Comparison of ENCODE assay signal across 8 mouse cellular contexts in genomic region chr8:126590599-126590998, GRCm38 (mm10). TPM values are rescaled to one million over a fixed set of nuclear protein-coding genes. Genes with fewer than 3 reads are reported as not detected.
DNase-seq lines count a peak whose midpoint lies in the region; ATAC-seq and TF ChIP-seq lines count a peak whose summit lies in the region.

No protein-coding gene starts in this region.

- 9% methylated on average over 4 of the region's 4 CpGs for WGBS in heart, embryonic 16.5 days
- WGBS in hindbrain, embryonic 11.5 days: 31% methylated on average over 4 of the region's 4 CpGs
- 50% methylated on average over 4 of the region's 4 CpGs for WGBS in midbrain, embryonic 11.5 days

- H3K4me1 ChIP-seq in heart, embryonic 16.5 days (ENCODE audit: control insufficient read depth, insufficient read depth, low read length): peaks cover 25% of the 10 kb centered on the region
- H3K4me1 ChIP-seq in G1E (ENCODE audit: insufficient read depth, low read depth, low read length): peaks cover 24% of the 10 kb centered on the region
- peaks cover 14% of the 10 kb centered on the region for H3K4me1 ChIP-seq in hindbrain, embryonic 11.5 days (replicated peaks; ENCODE audit: control insufficient read depth, insufficient read depth, low read length)
- peaks cover 48% of the 10 kb centered on the region for H3K4me1 ChIP-seq in midbrain, embryonic 11.5 days (ENCODE audit: control insufficient read depth, insufficient read depth, low read length)

- H3K4me2 ChIP-seq in heart, embryonic 16.5 days (ENCODE audit: low read depth, low read length): peak overlapping the region; percentile 86
- H3K4me2 ChIP-seq in hindbrain, embryonic 11.5 days (replicated peaks; ENCODE audit: low read depth, low read length): peak overlapping the region; percentile 91
- peak overlapping the region; percentile 84 for H3K4me2 ChIP-seq in midbrain, embryonic 11.5 days

- no peak for DNase-seq in heart, postnatal 4 days
- DNase-seq in G1E (ENCODE audit: low spot score): no peak
- no peak for DNase-seq in hindbrain, embryonic 11.5 days (ENCODE audit: low spot score)
- no peak for DNase-seq in midbrain, embryonic 11.5 days (ENCODE audit: low spot score, missing footprints)
- no peak for DNase-seq in frontal cortex, postnatal 25 days (ENCODE audit: low spot score in 2 of 2)
- DNase-seq in cerebellum, adult 8-10 months: no peak
- DNase-seq in right cerebral cortex, postnatal 25 days: no peak

- no peaks in the 10 kb centered on the region for H3K9me3 ChIP-seq in heart, embryonic 16.5 days (replicated peaks; ENCODE audit: control insufficient read depth, low read length)
- no peaks in the 10 kb centered on the region for H3K9me3 ChIP-seq in G1E (replicated peaks)
- no peaks in the 10 kb centered on the region for H3K9me3 ChIP-seq in hindbrain, embryonic 11.5 days (ENCODE audit: control insufficient read depth, low read length)
- H3K9me3 ChIP-seq in midbrain, embryonic 11.5 days (ENCODE audit: control insufficient read depth, low read length): no peaks in the 10 kb centered on the region

- H3K4me3 ChIP-seq in heart, embryonic 16.5 days (ENCODE audit: low read length): peak overlapping the region; percentile 100
- peak overlapping the region; percentile 99 for H3K4me3 ChIP-seq in G1E (ENCODE audit: low read depth, low read length)
- H3K4me3 ChIP-seq in hindbrain, embryonic 11.5 days (ENCODE audit: low read depth, low read length): peak overlapping the region; percentile 98
- peak overlapping the region; percentile 99 for H3K4me3 ChIP-seq in midbrain, embryonic 11.5 days (ENCODE audit: low read depth, low read length)

- H3K9ac ChIP-seq in heart, embryonic 16.5 days (ENCODE audit: low read length): peak overlapping the region; percentile 100
- H3K9ac ChIP-seq in hindbrain, embryonic 11.5 days (ENCODE audit: low read depth, low read length): peak overlapping the region; percentile 52
- H3K9ac ChIP-seq in midbrain, embryonic 11.5 days (ENCODE audit: low read length): peak overlapping the region; percentile 53; the same call in 1 of the 2 replicates

- H3K27ac ChIP-seq in heart, embryonic 16.5 days (ENCODE audit: low read length): peak overlapping the region; percentile 99
- no peak overlapping the region for H3K27ac ChIP-seq in hindbrain, embryonic 11.5 days (ENCODE audit: low read depth, low read length)
- H3K27ac ChIP-seq in midbrain, embryonic 11.5 days (ENCODE audit: low read depth, low read length): no peak overlapping the region

- ATAC-seq in heart, embryonic 16.5 days (replicated peaks; ENCODE audit: extremely low read depth, insufficient read depth, low FRiP score): no peak
- ATAC-seq in G1E (ENCODE audit: extremely low read depth, insufficient number of reproducible peaks, low FRiP score, poor library complexity, severe bottlenecking): no peak
- no peak for ATAC-seq in hindbrain, embryonic 11.5 days (ENCODE audit: low FRiP score)
- ATAC-seq in midbrain, embryonic 11.5 days (ENCODE audit: low FRiP score): no peak

- H3K27me3 ChIP-seq in heart, embryonic 16.5 days (ENCODE audit: control insufficient read depth, insufficient read depth, low read length): no peaks in the 10 kb centered on the region
- H3K27me3 ChIP-seq in G1E (ENCODE audit: insufficient read depth, low read length): no peaks in the 10 kb centered on the region
- no peaks in the 10 kb centered on the region for H3K27me3 ChIP-seq in hindbrain, embryonic 11.5 days (ENCODE audit: control insufficient read depth, insufficient read depth, low read length)
- H3K27me3 ChIP-seq in midbrain, embryonic 11.5 days (ENCODE audit: control insufficient read depth, insufficient read depth, low read length): no peaks in the 10 kb centered on the region; the same call in 1 of the 2 replicates

- H3K36me3 ChIP-seq in heart, embryonic 16.5 days (ENCODE audit: control insufficient read depth, insufficient read depth): peaks cover 25% of the 10 kb centered on the region
- peaks cover 61% of the 10 kb centered on the region for H3K36me3 ChIP-seq in G1E (replicated peaks)
- no peaks in the 10 kb centered on the region for H3K36me3 ChIP-seq in hindbrain, embryonic 11.5 days (ENCODE audit: control insufficient read depth, insufficient read depth, low read length)
- no peaks in the 10 kb centered on the region for H3K36me3 ChIP-seq in midbrain, embryonic 11.5 days (ENCODE audit: control insufficient read depth, insufficient read depth, low read length)

- no peak for TF ChIP-seq CTCF in G1E (IDR thresholded peaks at IDR 0.05; ENCODE audit: low read depth, low read length)

RNA-seq across cellular contexts. Expression of gene Irf2bp2, which starts 3.2 kb away (rescaled TPM):
- polyA plus RNA-seq in heart, embryonic 16.5 days (2015; fragmentation: Nextera tagmentation; extraction: Ambion mirVana): 9.1 and 9.8 TPM in 2 replicates
- 10 to 100 TPM; 98.2 to 100.0 TPM for total RNA-seq in heart, postnatal 4 days (2021)
- total RNA-seq in G1E (2014; fragmentation: Nextera tagmentation) (231 and 246 TPM in 2 replicates), G1E (2017) (78.9 and 81.3 TPM in 2 replicates)
- polyA plus RNA-seq in G1E (2012): 101 and 106 TPM in 2 replicates
- 4.8 and 5.5 TPM in 2 replicates for polyA plus RNA-seq in hindbrain, embryonic 11.5 days (2014; fragmentation: Nextera tagmentation; extraction: Ambion mirVana)
- polyA plus RNA-seq in midbrain, embryonic 11.5 days (2014; fragmentation: Nextera tagmentation; extraction: Ambion mirVana): 4.4 and 4.5 TPM in 2 replicates
